ENCODE assay signal across 12 mouse cellular contexts in genomic region chr5:131581110-131582050, GRCm38 (mm10).
A peak's percentile ranks its signal among the peaks of the same experiment; 100 is the strongest.
DNase-seq lines count a peak whose midpoint lies in the region; ATAC-seq and TF ChIP-seq lines count a peak whose summit lies in the region.
"Had no signal": no experiment of that assay in that cellular context is flagged by ENCODE, and none has a peak within 500 bp of the region (broad histone marks: within the 10 kb centered on the region; RNA-seq: fewer than 3 reads in every experiment).

No protein-coding gene starts in this region.

- H3K9me3 ChIP-seq in hindbrain, embryonic 13.5 days, result no peaks in the 10 kb centered on the region
- H3K9me3 ChIP-seq in hindbrain, embryonic 16.5 days (ENCODE audit: control insufficient read depth, low read length), result no peaks in the 10 kb centered on the region
- H3K9me3 ChIP-seq in embryonic facial prominence, embryonic 12.5 days, result no peaks in the 10 kb centered on the region
- no peaks in the 10 kb centered on the region for H3K9me3 ChIP-seq in intestine, embryonic 15.5 days
- no peaks in the 10 kb centered on the region for H3K9me3 ChIP-seq in midbrain, postnatal 0 days (ENCODE audit: low read length)
- H3K9me3 ChIP-seq: liver, embryonic 12.5 days had no signal

- H3K27ac ChIP-seq in hindbrain, embryonic 13.5 days, result peak overlapping the region; percentile 64
- no peak overlapping the region for H3K27ac ChIP-seq in hindbrain, embryonic 16.5 days (ENCODE audit: low read depth, low read length)
- peak overlapping the region; percentile 24; the same call in 1 of the 2 replicates for H3K27ac ChIP-seq in embryonic facial prominence, embryonic 12.5 days
- H3K27ac ChIP-seq in intestine, embryonic 15.5 days, result 0 out of 2 replicates have a peak overlapping the region, but pooled peaks have one; percentile 44
- H3K27ac ChIP-seq in midbrain, postnatal 0 days (ENCODE audit: low read depth, low read length), result no peak overlapping the region
- H3K27ac ChIP-seq: layer of hippocampus, adult 2 months; liver, embryonic 12.5 days had no signal

- no peak overlapping the region for H3K9ac ChIP-seq in hindbrain, embryonic 13.5 days
- no peak overlapping the region for H3K9ac ChIP-seq in hindbrain, embryonic 16.5 days (ENCODE audit: low read depth, low read length)
- H3K9ac ChIP-seq in embryonic facial prominence, embryonic 12.5 days, result no peak overlapping the region
- H3K9ac ChIP-seq in intestine, embryonic 15.5 days, result no peak overlapping the region
- H3K9ac ChIP-seq in midbrain, postnatal 0 days (replicated peaks; ENCODE audit: low read length, poor library complexity, severe bottlenecking), result no peak overlapping the region
- H3K9ac ChIP-seq: liver, embryonic 12.5 days had no signal

- 43% methylated on average over 23 of the region's 23 CpGs for WGBS in hindbrain, embryonic 13.5 days
- 50% methylated on average over 23 of the region's 23 CpGs for WGBS in hindbrain, embryonic 16.5 days
- WGBS in embryonic facial prominence, embryonic 12.5 days, result 57% methylated on average over 23 of the region's 23 CpGs
- WGBS in intestine, embryonic 15.5 days, result 38% methylated on average over 23 of the region's 23 CpGs
- 40% methylated on average over 23 of the region's 23 CpGs for WGBS in midbrain, postnatal 0 days

- DNase-seq in midbrain, postnatal 0 days (ENCODE audit: low spot score), result peak; percentile 32
- DNase-seq in cerebellum, postnatal 25 days, result no peak
- DNase-seq in layer of hippocampus, adult 9-10 months (ENCODE audit: low spot score), result no peak
- DNase-seq: lung, postnatal 36 days; right cerebral cortex, postnatal 25 days; thymus, adult 2 months had no signal

- TF ChIP-seq CTCF in midbrain, postnatal 0 days (IDR thresholded peaks at IDR 0.05), result no peak

- H3K27me3 ChIP-seq in hindbrain, embryonic 13.5 days, result peaks cover 11% of the 10 kb centered on the region; the same call in 1 of the 2 replicates
- H3K27me3 ChIP-seq in hindbrain, embryonic 16.5 days (replicated peaks; ENCODE audit: control insufficient read depth, insufficient read depth, low read length), result no peaks in the 10 kb centered on the region
- H3K27me3 ChIP-seq in embryonic facial prominence, embryonic 12.5 days, result no peaks in the 10 kb centered on the region; the same call in 1 of the 2 replicates
- no peaks in the 10 kb centered on the region for H3K27me3 ChIP-seq in intestine, embryonic 15.5 days (replicated peaks)
- no peaks in the 10 kb centered on the region for H3K27me3 ChIP-seq in midbrain, postnatal 0 days (ENCODE audit: insufficient read depth, low read length)
- H3K27me3 ChIP-seq: liver, embryonic 12.5 days had no signal

- H3K4me2 ChIP-seq in hindbrain, embryonic 13.5 days, result 0 out of 2 replicates have a peak overlapping the region, but pooled peaks have one; percentile 1
- H3K4me2 ChIP-seq in hindbrain, embryonic 16.5 days (ENCODE audit: low read length), result no peak overlapping the region
- no peak overlapping the region for H3K4me2 ChIP-seq in embryonic facial prominence, embryonic 12.5 days (replicated peaks)
- peak overlapping the region; percentile 30 for H3K4me2 ChIP-seq in intestine, embryonic 15.5 days (replicated peaks)
- no peak overlapping the region for H3K4me2 ChIP-seq in midbrain, postnatal 0 days (ENCODE audit: low read depth, low read length, poor library complexity, severe bottlenecking)
- H3K4me2 ChIP-seq: liver, embryonic 12.5 days had no signal

- ATAC-seq in hindbrain, embryonic 13.5 days (ENCODE audit: low FRiP score), result no peak; the same call in 1 of the 2 replicates
- ATAC-seq in hindbrain, embryonic 16.5 days, result no peak
- ATAC-seq in embryonic facial prominence, embryonic 12.5 days (ENCODE audit: insufficient number of reproducible peaks, insufficient read depth, low FRiP score, low TSS enrichment), result no peak
- ATAC-seq in intestine, embryonic 15.5 days, result peak; percentile 40
- ATAC-seq in midbrain, postnatal 0 days (ENCODE audit: low FRiP score), result no peak
- ATAC-seq: liver, embryonic 12.5 days had no signal

- H3K4me1 ChIP-seq in hindbrain, embryonic 13.5 days (replicated peaks), result peaks cover 83% of the 10 kb centered on the region
- H3K4me1 ChIP-seq in hindbrain, embryonic 16.5 days (ENCODE audit: control insufficient read depth, insufficient read depth, low read depth, low read length), result peaks cover 35% of the 10 kb centered on the region
- H3K4me1 ChIP-seq in embryonic facial prominence, embryonic 12.5 days, result peaks cover 22% of the 10 kb centered on the region
- H3K4me1 ChIP-seq in intestine, embryonic 15.5 days (replicated peaks), result peaks cover 30% of the 10 kb centered on the region
- peaks cover 6% of the 10 kb centered on the region; the same call in 1 of the 2 replicates for H3K4me1 ChIP-seq in midbrain, postnatal 0 days (ENCODE audit: insufficient read depth, low read length)
- H3K4me1 ChIP-seq: liver, embryonic 12.5 days had no signal

- no peaks in the 10 kb centered on the region for H3K36me3 ChIP-seq in hindbrain, embryonic 13.5 days
- H3K36me3 ChIP-seq in hindbrain, embryonic 16.5 days (ENCODE audit: control insufficient read depth, insufficient read depth, low read length), result no peaks in the 10 kb centered on the region
- no peaks in the 10 kb centered on the region for H3K36me3 ChIP-seq in embryonic facial prominence, embryonic 12.5 days
- H3K36me3 ChIP-seq in intestine, embryonic 15.5 days, result no peaks in the 10 kb centered on the region
- no peaks in the 10 kb centered on the region for H3K36me3 ChIP-seq in midbrain, postnatal 0 days (ENCODE audit: insufficient read depth, low read length)
- H3K36me3 ChIP-seq: liver, embryonic 12.5 days had no signal

- H3K4me3 ChIP-seq in hindbrain, embryonic 13.5 days, result no peak overlapping the region
- H3K4me3 ChIP-seq in hindbrain, embryonic 16.5 days (ENCODE audit: low read length), result no peak overlapping the region
- H3K4me3 ChIP-seq in embryonic facial prominence, embryonic 12.5 days, result no peak overlapping the region
- H3K4me3 ChIP-seq in intestine, embryonic 15.5 days (replicated peaks), result no peak overlapping the region
- H3K4me3 ChIP-seq in midbrain, postnatal 0 days (ENCODE audit: low read depth, low read length), result no peak overlapping the region
- H3K4me3 ChIP-seq: layer of hippocampus, adult 2 months; liver, embryonic 12.5 days had no signal

Comparison
In these comparisons a context has a peak if more than half of its experiments do, and no peak if none do; other contexts are left out.
1. H3K27ac ChIP-seq: peak in hindbrain, embryonic 13.5 days (single experiment), embryonic facial prominence, embryonic 12.5 days (single experiment) and intestine, embryonic 15.5 days (single experiment); none in hindbrain, embryonic 16.5 days (single experiment) and midbrain, postnatal 0 days (single experiment).
2. H3K4me2 ChIP-seq: peak in hindbrain, embryonic 13.5 days (single experiment) and intestine, embryonic 15.5 days (single experiment); none in hindbrain, embryonic 16.5 days (single experiment), embryonic facial prominence, embryonic 12.5 days (single experiment) and midbrain, postnatal 0 days (single experiment).